Mouse (Mus musculus): ENCODE results near the gene Ablim1.

The Ablim1 gene

DNA sequence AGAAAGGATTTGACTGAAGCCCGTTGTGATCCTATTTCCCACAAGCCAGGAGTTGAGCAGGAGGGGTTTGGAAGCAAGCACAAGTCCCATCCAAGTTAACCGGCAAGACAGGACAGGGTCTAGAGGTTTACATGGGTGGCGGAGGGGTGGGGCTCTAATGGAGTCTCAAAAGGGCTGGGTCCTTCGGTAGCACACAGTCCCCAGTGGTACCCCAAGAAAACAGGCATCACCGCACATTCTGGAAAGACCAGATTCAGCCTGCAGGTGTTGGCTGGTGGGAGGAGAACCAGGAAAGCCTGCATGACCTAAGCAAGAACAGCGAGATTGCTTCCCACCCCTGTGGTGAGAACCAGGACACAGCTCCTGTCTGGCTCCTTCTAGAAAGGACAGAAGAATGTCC, 186.7 kb downstream of the Ablim1 start:
- CTCF ChIA-PET: interaction anchor here (0.6 to 1.2 kb wide), 3 partner anchors 16 to 1824 kb away, joined by 4 to 7 read pairs (median 4); no protein-coding TSS in a partner anchor

DNA sequence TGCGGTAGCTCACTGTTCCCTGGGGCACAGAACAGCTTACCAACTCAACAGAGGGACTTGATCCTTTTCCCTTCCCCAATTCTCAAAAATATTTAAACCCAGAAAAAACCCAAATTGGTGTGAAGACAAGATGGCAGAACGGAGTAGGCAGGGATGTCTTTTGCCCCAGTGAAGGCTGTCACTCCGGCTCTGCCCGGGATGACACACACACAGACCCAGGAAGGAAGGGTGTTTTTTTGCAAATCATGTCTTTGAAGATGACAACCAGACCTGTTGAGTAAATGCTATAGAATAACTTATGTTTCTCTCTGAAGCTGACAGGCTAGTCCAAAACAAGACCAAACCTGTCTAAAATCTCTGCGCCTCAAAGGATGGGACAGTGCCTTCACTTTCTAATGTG, 187.2 kb downstream of the Ablim1 start:
- CTCF ChIA-PET: interaction anchor here (0.6 to 1.2 kb wide), 2 partner anchors 36 to 1824 kb away, joined by 4 to 7 read pairs; no protein-coding TSS in a partner anchor

DNA sequence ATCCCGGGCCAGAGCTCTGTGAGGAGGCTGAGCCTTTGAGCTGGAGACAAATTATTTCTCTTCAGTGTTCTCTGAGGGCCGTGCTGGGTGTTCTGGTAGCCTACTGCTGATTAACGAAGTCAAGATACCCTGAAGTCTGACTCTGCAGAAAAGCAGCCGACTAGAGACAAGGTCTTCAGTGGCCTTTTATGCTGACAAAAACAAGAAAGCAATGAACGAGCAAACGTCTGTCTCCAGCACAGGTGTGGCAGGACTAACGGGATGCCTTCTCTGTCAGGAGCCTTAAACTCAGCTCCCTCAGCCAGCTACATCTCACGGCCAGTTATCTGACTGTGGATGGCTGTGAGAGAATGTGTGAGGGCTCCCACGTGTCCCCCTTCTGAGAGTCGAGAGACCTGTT, 187.8 kb downstream of the Ablim1 start:
- CTCF ChIA-PET: interaction anchor here (1.2 kb wide), 1 partner anchor 35 kb away, joined by 4 read pairs; no protein-coding TSS in a partner anchor

DNA sequence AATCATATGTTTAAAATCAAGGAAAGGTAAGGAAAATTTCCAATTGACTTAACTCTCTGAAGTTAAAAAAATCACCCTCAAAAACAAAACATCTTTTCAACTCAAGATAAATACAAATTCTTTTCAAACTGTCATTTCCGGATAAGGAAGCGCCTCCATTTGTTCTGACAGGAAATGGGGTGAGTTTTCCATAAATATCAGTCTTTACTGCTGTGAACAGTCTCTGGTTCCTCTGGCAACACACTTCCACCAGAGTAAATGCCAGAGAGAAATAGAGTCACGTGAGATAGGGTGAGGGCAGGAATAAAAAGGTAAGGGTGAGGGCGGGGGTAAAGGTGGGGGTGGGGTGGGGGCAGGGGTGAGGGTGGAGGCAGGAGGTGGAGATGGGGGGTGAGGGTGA, 189.8 kb downstream of the Ablim1 start:
- CTCF ChIA-PET: no interaction called here

DNA sequence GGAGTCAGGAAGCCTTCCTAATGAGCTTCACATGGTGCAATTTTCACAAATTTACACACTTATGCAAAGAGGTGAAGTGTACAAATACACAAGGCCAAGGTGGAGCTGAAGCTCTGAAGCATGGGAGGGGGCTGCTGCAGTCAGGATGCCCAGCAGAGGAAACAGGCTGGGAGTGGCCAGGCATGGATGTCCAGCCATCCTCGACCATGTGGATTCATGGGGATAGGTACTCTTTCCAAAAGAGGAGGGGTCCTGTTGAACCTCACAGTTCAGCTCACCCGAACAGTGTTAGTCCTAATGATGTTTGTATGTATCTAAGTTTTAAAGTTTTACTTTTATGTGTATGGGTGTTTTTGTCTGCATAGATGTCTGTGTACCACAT, 190.6 kb downstream of the Ablim1 start:
- CTCF ChIA-PET: interaction anchor here (0.7 kb wide), 1 partner anchor 9 kb away, joined by 8 read pairs; no protein-coding TSS in a partner anchor

DNA sequence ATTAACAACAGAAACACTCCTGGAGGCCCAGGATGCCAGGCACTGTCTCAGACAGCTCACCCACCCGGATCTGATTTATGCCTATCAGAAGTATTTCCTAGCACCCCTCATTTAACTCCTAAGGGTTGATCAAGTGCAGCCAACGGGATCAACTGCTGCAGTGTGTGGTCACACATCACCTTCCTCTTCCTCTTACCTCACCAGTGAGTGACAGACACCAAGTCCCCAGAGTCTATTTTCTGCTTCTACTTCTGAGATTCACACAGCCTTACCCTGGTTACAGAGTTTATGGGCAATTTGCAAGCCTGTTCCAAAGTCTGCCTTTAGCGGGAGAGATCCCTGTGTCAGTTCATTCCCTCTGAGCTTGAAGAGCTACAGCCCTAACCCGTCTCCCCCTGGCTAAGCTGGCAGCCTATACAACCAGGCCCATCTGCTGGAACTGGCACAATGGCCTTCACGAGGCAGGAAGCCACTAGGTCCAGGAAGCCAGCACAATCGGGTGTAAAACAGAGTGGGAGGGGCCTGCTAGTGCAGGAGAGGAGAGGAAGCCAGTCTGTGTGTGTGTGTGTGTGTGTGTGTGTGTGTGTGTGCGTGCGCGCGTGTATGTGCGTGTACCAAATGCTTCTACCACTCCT, 191.1 kb downstream of the Ablim1 start:
- CTCF ChIA-PET: interaction anchor here (0.7 kb wide), 1 partner anchor 9 kb away, joined by 8 read pairs; no protein-coding TSS in a partner anchor

DNA sequence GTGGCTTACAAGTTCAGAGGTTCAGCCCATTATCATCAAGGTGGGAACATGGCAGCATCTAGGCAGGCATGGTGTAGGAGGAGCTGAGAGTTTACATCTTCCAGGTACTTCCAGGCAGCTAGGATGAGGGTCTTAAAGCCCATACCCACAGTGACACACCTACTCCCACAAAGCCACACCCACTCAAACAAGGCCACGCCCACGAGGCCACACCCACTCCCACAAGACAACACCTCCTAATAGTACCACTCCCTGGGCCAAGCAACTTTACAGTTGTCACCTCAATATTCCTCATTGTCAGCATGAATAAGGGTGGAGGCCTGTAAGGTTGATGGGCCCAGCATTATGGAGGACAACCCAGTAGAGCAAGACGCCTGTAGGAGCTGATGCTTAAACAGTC, 192.5 kb downstream of the Ablim1 start:
- CTCF ChIA-PET: interaction anchor here (1.4 kb wide), 1 partner anchor 11 kb away, joined by 8 read pairs; no protein-coding TSS in a partner anchor

DNA sequence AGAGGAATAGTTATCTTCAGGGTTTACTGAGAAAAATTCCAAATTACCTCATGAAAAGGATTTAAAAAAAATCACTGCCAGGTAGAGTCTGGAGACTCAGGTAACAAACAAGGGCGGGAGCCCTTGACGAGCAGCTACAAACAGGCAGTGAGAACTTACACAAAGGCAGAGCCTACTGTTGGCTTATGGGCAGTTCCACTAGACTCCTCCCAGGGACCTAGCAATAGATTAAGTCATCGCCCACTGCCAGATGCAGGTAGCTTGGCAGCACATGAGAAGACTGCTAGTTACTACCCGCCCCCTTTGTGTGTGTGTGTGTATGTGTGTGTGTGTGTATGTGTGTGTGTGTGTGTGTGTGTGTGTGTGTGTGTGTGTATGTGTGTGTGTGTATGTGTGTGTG, 193.7 kb downstream of the Ablim1 start:
- CTCF ChIA-PET: interaction anchor here (0.6 kb wide), 2 partner anchors 44 to 233 kb away, joined by 3 to 4 read pairs; no protein-coding TSS in a partner anchor

DNA sequence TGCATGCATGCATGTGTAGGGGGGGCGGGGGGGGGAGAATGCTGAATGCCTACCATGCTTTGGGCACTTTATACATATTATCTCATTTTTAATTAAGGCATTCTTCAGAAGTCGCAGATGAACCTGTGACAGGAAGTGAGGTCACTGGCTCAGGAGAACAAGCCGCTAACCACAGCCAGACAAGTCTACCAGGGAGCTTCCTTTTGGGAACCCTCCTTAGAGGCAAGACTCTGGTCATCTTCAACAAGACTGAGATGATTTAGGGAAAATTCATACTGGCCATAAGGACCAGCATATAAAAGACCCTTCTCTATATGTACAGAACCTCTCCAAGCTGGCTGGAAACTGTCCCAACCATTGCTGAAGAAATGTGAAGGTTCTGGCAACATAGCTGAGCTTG, 195.1 kb downstream of the Ablim1 start:
- CTCF ChIA-PET: no interaction called here

DNA sequence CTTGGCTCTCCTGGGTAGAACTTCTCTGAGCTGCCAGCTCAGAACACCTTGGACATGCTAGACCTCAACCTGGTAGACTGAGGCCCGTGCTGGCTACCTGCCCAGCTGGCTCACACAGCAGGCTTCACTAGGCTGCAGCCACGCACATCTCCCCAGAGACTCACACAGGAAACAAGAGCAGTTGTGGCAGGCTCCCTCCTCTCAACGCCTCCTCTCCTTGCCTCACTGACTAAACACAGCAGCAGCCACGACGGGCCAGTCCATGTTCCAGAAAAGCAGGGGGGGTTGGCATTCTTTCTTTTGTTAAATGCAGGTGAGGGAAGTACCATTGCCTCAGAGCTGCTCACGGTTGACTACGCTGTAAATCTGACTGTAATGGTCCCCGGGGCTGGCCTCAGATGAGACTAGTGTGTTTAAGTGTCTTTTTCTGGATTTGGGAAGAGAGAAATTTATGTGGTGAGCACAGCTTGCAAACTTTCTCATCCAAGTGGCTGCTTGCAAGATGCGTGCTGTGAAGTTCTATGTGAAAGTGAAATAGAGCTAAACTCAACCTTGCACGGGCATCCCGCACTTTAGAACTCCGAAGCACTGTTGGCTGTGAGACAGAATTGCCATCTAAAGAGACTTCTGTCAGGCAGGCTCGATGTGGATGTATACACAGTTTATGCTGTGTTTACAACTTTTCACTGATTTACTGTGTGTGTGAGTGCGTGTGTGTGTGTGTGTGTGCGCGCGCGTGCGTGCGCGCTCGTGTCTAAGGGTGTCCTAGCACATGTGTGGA, 195.7 kb downstream of the Ablim1 start:
- CTCF ChIA-PET: interaction anchor here (1.2 kb wide), 1 partner anchor 17 kb away, joined by 9 read pairs; no protein-coding TSS in a partner anchor

DNA sequence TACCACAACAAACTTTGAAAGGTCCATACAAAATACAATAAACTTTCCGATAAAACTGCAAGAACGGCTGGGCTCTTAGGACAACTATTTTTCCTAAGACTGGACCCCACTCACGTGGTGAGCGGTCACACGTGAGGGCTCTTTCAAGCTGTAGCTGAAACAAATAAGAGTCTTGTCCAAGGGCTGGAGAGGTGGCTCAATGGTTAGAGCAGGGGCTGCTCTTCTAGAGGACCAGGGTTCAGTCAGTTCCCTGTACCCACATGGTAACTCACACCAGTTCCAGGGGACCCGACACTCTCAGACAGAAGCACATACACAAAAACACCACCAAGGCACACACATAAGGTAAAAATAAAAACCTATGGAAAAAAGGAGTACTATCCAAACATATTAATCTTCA, 197.0 kb downstream of the Ablim1 start:
- CTCF ChIA-PET: interaction anchor here (0.6 to 1.2 kb wide), 3 partner anchors 19 to 569 kb away, joined by 4 to 9 read pairs (median 4); no protein-coding TSS in a partner anchor

DNA sequence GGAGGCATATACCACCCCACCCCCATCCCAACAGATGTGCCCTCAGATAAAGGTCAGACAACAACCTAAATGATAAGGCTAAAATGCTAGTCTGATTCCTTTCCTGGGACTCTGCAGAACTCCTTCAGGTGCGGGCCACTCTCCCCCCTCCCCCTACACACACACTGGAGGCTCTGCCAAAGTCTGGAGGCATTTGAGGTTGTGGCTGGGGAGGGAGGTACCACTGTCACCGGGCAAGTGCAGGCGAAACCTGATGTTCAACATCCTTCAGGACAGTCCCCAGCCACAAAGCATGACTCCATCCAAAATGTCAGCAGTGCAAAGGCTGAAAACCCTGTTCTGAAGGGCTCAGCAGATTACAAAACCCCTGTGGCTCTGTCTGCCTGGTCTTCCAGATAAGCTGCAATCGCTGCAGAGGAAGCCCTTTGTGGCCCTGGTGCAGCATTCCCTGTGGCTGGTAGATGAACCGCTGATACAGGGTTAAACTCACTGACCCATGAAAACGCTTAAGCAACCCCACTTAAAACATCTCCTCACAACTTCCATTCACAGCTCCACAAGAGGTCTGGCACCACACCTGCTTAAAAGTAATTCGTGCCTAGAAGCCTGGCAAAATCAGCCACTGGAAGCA, 197.7 kb downstream of the Ablim1 start:
- CTCF ChIA-PET: interaction anchor here (0.6 kb wide), 1 partner anchor 44 kb away, joined by 4 read pairs; no protein-coding TSS in a partner anchor

DNA sequence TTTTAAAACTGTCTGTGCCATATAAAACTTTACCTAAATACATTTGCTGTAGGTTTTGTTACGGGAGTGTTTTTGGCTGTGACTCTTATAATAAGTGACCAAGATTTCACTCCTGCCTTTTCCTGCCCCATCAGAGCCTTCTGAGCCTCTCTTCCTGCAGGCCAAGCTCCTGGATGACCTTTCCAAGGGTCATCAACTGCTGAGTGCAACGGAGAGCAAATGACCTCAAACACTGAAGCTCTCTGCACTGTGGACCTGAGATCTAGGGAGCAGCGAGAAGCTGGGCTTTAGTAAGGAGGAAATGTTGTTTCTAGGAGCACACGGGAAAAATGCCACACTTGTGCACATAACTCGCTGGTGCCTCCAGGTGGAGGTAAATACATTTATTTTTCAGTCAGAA, 199.0 kb downstream of the Ablim1 start:
- CTCF ChIA-PET: interaction anchor here (0.6 to 1.3 kb wide), 5 partner anchors 14 to 84 kb away, joined by 3 to 12 read pairs (median 4); no protein-coding TSS in a partner anchor

DNA sequence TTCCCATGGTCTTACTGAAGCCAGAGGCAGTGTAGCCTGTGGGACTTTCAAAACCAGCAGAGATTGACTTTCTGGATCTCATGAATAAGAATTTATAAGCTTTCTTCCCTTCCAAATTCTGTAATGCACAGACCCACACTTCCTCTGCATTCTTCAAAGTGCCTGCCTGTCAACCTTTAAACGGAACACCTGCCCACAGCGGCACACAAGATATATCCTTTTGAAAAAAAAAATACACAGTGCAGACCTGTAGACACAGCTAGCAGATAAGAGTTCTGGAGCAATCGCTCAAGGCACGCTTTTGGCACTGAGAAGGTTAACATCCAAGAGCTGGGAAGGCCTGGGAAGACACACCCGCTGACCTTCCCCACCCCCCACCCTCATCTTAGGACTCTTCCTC, 199.8 kb downstream of the Ablim1 start:
- CTCF ChIA-PET: interaction anchor here (0.6 to 1.3 kb wide), 4 partner anchors 9 to 83 kb away, joined by 3 to 12 read pairs (median 6); no protein-coding TSS in a partner anchor

DNA sequence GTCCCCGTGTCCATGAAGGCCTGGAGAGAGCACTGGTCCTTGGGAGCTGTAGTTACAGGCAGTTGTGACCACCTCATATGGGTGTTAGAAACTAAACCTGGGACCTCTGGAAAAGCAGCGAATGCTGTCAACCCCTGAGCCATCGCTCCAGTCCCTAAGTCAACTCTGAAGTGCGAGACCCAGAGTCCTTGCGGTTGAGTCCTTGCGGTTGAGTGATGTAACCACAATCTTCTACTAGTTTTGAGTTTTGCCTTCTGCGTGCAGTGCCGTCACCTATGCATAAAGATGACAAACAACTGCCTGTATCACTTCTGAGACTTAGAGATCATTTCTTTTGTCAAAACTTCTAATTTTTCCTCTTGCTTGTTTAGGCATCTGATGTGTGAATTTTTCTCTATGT, 200.7 kb downstream of the Ablim1 start:
- CTCF ChIA-PET: no interaction called here

DNA sequence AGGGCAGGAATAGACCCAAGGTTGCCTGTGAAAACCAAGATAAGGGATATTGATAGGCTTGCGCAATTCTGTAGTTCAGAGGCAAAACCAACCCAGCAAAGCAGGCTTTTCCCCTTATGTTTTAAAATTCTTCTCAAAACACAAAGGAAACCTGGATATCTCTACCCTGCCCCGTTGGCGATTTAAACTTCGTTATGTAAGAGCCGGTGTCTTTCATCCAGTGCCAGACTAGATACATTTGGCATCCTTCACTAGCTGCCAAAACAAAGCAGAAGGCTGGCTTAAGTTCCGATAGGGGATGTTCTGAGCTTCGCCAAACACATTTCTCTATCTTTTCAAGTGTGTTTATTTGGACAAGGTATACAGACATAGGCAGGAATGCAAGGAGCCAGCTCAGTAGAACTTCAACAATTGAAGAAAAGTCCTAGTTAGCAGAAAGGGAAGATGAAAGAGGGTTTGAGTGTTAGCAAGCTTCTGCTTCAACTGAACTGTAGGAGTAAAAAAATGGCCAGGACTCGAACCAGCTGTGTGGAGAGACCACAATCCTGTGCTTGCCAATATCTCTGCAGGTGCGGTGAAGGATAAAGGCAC, 201.8 kb downstream of the Ablim1 start:
- CTCF ChIA-PET: interaction anchor here (0.6 kb wide), 1 partner anchor 48 kb away, joined by 3 read pairs; no protein-coding TSS in a partner anchor

DNA sequence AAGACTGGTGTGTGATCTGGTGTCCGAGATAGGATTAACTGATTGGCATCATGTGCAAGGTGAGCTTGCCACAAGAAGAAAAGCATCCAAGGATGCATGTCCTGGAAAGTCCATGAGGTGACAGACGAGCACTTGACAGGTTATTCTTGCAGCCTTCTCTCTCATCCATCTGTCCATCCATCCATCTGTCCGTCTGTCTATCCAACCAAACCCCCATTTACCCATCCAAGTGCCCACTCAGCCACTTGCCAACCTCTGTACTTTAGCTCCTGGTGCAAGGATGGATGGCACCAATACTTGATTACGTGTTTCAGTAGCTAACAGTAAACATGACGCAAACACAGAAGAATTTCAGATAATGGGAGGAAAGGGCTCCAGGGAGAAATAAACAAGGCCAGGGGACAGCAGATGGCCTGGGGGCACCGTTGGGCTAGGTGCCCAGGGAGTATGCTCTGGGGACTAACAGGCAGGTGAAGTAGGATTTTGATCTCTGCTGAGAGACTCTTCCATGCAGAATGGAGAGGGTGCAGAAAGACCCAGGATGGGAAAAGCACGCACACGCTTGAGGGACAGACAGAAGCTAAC, 202.4 kb downstream of the Ablim1 start:
- CTCF ChIA-PET: interaction anchor here (0.6 kb wide), 2 partner anchors 16 to 48 kb away, joined by 3 to 4 read pairs; no protein-coding TSS in a partner anchor

DNA sequence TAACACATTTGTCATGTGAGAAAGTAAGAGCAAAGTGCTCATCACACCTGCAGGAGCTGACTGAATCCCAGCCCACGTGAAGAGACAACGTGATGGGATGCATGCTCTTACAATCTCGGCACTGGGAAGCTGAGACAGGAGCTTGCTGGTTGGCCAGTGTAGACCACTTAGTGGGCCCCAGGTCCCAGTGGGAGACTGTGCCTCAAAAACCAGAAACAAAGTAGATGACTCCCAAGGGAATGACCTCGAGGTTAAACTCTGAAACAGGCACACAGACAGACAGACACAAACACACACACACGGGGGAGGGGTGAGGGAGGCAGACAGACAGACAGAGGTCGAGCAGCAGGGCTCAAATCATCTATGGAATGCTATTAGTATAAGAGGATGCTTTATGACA, 203.4 kb downstream of the Ablim1 start:
- CTCF ChIA-PET: no interaction called here

DNA sequence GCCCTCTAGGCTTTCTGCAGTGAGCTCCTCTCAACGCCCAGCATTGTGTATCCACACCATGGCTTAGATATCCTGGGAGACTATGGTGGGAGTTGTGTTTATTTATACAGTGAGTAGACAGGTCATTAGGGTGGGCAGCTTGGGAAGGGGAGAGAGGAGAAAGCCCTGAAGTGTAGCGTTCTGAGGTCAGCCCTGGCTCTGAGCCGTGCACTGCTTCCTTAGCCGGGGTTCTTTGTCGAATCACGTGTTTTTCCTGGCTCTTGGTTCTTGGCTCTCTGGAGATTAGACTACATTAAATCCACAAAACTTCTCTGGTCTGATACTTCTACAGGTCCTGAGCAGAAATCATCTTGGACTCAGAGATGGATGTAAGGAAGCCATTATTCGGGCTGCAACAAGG, 205.1 kb downstream of the Ablim1 start:
- CTCF ChIA-PET: no interaction called here

DNA sequence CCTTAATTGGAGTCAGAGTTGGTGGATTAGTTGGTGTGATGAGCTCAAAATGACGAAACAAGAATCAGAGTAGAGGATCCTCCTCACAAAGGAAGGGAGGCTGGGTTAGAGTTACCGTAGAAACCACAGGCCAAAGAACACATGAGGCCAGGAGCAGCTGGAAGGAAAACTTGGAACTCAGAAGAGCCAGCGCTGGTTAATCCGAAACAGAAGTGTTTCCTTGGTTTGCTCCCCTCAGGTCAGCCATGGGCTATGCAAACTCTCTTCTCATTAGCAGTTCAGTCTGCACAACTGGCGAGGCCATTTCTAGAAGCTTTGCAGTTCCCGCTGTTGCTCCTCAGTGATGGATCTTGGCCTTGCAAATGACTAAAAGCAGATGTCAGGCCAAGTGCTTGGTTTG, 208.2 kb downstream of the Ablim1 start:
- CTCF ChIA-PET: no interaction called here

DNA sequence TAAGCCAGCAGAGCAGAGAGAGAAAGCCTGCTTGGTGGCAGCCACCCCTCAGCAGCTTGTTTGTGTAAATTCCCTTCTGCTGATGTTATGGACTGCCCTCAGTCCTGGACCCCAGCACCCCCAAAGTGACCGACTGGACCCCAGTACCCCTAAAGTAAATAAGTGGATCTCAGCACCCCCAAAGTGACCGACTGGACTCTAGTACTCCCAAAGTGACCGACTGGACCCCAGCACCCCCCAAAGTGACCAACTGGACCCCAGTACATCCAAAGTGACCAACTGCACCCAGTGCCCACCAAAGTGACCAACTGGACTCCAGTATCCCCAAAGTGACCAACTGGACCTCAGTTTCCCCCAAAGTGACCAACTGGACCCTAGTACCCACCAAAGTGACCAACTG, 208.7 kb downstream of the Ablim1 start:
- CTCF ChIA-PET: no interaction called here

Data from spleen, embryonic (tissue).